Mouse (Mus musculus): ENCODE results near the gene Hexim2. TPM values are rescaled to one million over a fixed set of nuclear protein-coding genes. Genes with fewer than 3 reads are reported as not detected.

The Hexim2 gene
- 20.8 and 23.8 TPM in 2 replicates for polyA plus RNA-seq (2015; fragmentation: Nextera tagmentation; extraction: Ambion mirVana)

DNA sequence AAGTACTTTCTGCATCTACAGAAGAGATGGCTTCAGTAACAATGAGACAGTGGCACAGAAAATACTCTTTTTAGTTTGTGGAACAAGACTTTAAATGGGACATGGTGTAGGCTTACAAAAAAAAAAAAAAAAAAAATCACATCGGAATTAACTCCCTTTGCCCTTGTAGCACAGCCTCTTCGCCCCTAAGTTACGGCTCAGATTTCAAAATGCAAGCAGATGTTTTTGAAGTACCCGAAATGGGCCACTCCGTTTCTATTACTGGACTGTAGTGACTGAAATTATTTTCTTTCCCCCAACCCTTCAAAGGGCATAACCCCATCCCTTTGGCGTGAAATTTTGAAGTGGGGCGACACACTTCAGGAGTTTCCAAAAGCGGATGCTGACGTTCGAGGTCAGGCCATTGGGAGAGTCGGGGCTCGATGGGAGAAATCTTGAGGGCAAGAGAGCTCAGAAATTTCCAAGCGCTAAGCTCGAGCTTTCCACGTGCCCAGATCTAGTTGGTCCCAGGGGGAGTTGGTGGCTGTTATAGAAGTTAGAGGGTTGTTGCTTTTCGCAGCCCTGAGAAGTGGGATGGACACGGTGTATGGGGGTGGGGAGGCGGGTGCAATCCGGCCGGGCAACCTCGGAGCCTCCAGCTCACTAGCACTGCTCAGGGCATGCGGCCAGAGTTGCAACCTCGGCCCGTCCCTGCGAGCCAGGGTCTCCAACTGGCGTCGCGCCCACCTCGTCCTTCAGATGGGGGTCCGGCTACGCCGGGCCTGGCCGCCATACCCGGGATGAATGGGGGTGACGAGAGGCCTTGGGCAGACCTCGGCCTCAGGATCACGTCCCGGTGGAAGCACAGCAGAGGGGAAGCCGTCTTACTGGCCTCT lies at the start of gene Hexim2:
TSS of gene Hexim2 (plus strand) at position 729 of the 875 bp plus-strand sequence.
- Histone ChIP-seq H3K4me2 (replicated peaks) (peak within 1 kb of the TSS; percentile 89), H3K27ac (replicated peaks) (peak within 1 kb of the TSS; percentile 95), H3K36me3 (no peaks in the 10 kb centered on the region), H3K9me3 (no peaks in the 10 kb centered on the region), H3K27me3 (no peaks in the 10 kb centered on the region), H3K4me1 (peaks cover 38% of the 10 kb centered on the region), H3K4me3 (peak within 1 kb of the TSS; percentile 96), H3K9ac (replicated peaks) (peak within 1 kb of the TSS; percentile 100)
- WGBS = under 1% methylated on average over 39 of the region's 39 CpGs
- ATAC-seq (replicated peaks) = peak; percentile 49

DNA sequence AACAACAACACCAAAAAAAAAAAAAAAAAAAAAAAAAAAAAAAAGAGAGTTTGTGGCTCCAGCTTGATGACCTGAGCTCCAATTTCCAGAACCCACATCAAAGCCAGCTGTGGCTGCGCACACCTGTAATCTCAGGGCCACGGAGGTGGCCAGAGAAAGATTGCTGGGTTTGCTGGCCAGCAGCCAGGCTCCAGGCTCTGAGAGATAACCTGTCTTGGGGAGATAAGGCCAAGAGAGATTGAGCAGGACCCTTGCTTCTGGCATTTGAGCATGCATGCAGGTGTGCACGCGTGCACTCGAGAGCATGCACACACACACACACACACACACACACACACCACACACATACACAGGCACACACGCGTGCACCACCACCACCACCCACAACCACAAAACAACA lies 38.9 kb upstream of the Hexim2 start:
- no peak overlapping the region for H3K4me3 ChIP-seq
- 96% methylated on average over 7 of the region's 7 CpGs for WGBS
- no peak overlapping the region for H3K27ac ChIP-seq (replicated peaks)
- H3K9ac ChIP-seq (replicated peaks) = no peak overlapping the region
- H3K36me3 ChIP-seq = no peaks in the 10 kb centered on the region
- H3K4me2 ChIP-seq (replicated peaks) = no peak overlapping the region
- ATAC-seq (replicated peaks) = no peak
- H3K4me1 ChIP-seq = no peaks in the 10 kb centered on the region
- no peaks in the 10 kb centered on the region for H3K27me3 ChIP-seq
- no peaks in the 10 kb centered on the region for H3K9me3 ChIP-seq

DNA sequence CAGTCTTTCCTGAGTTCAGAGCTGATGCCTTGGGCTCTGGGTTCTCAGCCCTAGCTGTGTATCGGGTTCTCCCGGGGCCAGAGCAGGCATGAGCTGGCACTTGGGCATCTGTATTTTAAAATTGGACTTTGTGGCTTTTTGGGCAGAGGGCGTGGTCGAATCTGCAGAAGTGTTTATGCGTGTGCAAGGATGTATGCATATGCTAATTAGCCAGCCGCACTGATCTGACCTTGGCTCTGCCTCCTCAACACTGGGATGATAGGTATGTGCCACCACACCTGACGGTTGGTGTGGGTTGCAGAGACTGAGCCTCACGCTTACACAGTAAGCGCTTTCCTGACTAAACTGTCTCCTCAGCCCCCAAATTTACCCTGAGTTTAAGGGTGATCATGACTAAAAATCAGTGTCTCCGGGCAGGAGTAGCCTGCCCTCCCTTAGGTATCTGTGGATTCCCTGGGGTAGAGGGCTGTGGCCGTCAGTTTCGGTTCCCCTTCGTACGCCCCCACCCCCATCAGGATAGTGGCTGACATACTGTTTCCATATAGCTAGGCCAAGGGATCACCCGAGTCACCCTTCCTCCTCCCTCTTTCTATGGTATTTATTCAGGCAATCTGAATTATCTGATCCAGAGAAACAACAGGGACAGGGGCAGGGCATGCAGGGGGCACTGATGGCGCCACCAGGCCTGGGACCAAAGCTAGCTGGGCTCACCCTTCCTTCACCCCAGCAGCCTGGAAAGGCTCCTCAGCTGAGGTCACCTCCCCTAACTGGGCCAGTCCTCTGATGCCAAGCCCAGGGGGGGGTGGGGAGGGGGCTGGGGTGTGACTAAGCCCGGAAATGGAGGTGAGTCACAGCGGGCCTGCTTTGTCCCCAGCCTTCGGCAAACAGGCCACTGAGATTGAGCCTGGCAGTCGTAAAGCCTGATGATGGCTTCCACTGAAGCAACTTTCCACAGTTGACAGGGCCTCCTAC lies 38.1 kb upstream of the Hexim2 start:
- Histone ChIP-seq H3K4me1 (no peaks in the 10 kb centered on the region; the same call in 1 of the 2 replicates), H3K36me3 (no peaks in the 10 kb centered on the region), H3K27ac (replicated peaks) (no peak overlapping the region), H3K4me2 (replicated peaks) (no peak overlapping the region), H3K4me3 (no peak overlapping the region), H3K9ac (replicated peaks) (no peak overlapping the region), H3K27me3 (no peaks in the 10 kb centered on the region), H3K9me3 (no peaks in the 10 kb centered on the region)
- 78% methylated on average over 20 of the region's 20 CpGs for WGBS
- ATAC-seq (replicated peaks) = no peak

DNA sequence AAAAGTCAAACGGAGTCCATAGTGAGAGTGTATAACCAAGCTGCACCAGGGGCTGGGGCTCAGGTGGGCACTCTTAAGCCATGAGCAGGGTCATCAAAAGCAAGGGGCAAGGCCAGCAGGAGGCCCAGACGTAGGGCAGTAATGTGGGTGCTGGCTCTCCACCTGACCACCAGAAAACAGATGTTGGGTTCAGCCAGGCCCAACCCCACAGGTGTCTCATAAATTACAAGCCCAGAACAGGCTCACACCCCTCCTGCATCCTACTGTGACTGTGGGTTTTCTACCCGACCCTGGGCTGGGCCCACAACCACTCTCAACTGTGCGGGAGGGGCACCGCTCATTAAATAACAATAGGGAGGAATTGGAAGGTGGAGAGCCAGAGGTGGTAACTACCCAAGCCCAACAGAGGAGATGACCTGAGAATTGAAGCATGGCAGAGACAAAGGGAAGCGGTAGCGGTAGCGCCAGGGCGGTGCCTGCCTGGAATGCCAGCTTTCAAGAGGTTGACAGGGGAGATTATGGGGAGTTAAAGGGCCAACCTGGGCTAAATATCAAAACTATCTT lies 37.0 kb upstream of the Hexim2 start:
- Histone ChIP-seq H3K36me3 (no peaks in the 10 kb centered on the region), H3K4me3 (no peak overlapping the region), H3K27me3 (peaks cover 9% of the 10 kb centered on the region; the same call in 1 of the 2 replicates), H3K4me2 (replicated peaks) (no peak overlapping the region), H3K9me3 (no peaks in the 10 kb centered on the region), H3K9ac (replicated peaks) (no peak overlapping the region), H3K27ac (replicated peaks) (no peak overlapping the region), H3K4me1 (no peaks in the 10 kb centered on the region; the same call in 1 of the 2 replicates)
- 51% methylated on average over 9 of the region's 9 CpGs for WGBS
- no peak for ATAC-seq (replicated peaks)

- no peak for ATAC-seq (replicated peaks)
- no peaks in the 10 kb centered on the region; the same call in 1 of the 2 replicates for H3K4me1 ChIP-seq
- H3K9ac ChIP-seq (replicated peaks) = no peak overlapping the region
- H3K36me3 ChIP-seq = no peaks in the 10 kb centered on the region
- 91% methylated on average over 6 of the region's 6 CpGs for WGBS
- H3K4me2 ChIP-seq (replicated peaks) = no peak overlapping the region
- H3K27ac ChIP-seq (replicated peaks) = no peak overlapping the region
- no peak overlapping the region for H3K4me3 ChIP-seq
- H3K9me3 ChIP-seq = no peaks in the 10 kb centered on the region
- peaks cover 14% of the 10 kb centered on the region; the same call in 1 of the 2 replicates for H3K27me3 ChIP-seq
These were observed 36.4 kb upstream of the Hexim2 start for GRCm38 (mm10) chr11:103095801-103096200.

- Histone ChIP-seq H3K4me3 (no peak overlapping the region), H3K9ac (replicated peaks) (no peak overlapping the region), H3K27me3 (peaks cover 21% of the 10 kb centered on the region; the same call in 1 of the 2 replicates), H3K9me3 (no peaks in the 10 kb centered on the region), H3K4me1 (peaks cover 14% of the 10 kb centered on the region), H3K4me2 (replicated peaks) (no peak overlapping the region), H3K36me3 (no peaks in the 10 kb centered on the region), H3K27ac (replicated peaks) (no peak overlapping the region)
- no peak for ATAC-seq (replicated peaks)
- WGBS = 27% methylated on average over 22 of the region's 22 CpGs
These were observed 35.0 kb upstream of the Hexim2 start for GRCm38 (mm10) chr11:103096979-103097894.

- 63% methylated on average over 11 of the region's 11 CpGs for whole genome bisulfite sequencing
These were observed 33.6 kb upstream of the Hexim2 start for GRCm38 (mm10) chr11:103098531-103099190.

GRCm38 (mm10) chr11:103099352-103099940 lies 32.8 kb upstream of the Hexim2 start:
- H3K4me2 ChIP-seq (replicated peaks) = no peak overlapping the region
- no peaks in the 10 kb centered on the region for H3K9me3 ChIP-seq
- no peak for ATAC-seq (replicated peaks)
- no peak overlapping the region for H3K27ac ChIP-seq (replicated peaks)
- H3K9ac ChIP-seq (replicated peaks) = no peak overlapping the region
- no peaks in the 10 kb centered on the region for H3K36me3 ChIP-seq
- 61% methylated on average over 12 of the region's 12 CpGs for WGBS
- no peak overlapping the region for H3K4me3 ChIP-seq
- H3K4me1 ChIP-seq = peaks cover 22% of the 10 kb centered on the region
- peaks cover 21% of the 10 kb centered on the region; the same call in 1 of the 2 replicates for H3K27me3 ChIP-seq

More at GRCm38 (mm10) chr11:103098531-103099190, 33.6 kb upstream of the Hexim2 start:
- H3K27ac ChIP-seq (replicated peaks) = no peak overlapping the region
- peaks cover 21% of the 10 kb centered on the region; the same call in 1 of the 2 replicates for H3K27me3 ChIP-seq
- H3K4me3 ChIP-seq = no peak overlapping the region
- no peak overlapping the region for H3K4me2 ChIP-seq (replicated peaks)
- H3K9me3 ChIP-seq = no peaks in the 10 kb centered on the region
- ATAC-seq (replicated peaks) = no peak
- no peak overlapping the region for H3K9ac ChIP-seq (replicated peaks)
- H3K4me1 ChIP-seq = peaks cover 22% of the 10 kb centered on the region
- H3K36me3 ChIP-seq = no peaks in the 10 kb centered on the region

DNA sequence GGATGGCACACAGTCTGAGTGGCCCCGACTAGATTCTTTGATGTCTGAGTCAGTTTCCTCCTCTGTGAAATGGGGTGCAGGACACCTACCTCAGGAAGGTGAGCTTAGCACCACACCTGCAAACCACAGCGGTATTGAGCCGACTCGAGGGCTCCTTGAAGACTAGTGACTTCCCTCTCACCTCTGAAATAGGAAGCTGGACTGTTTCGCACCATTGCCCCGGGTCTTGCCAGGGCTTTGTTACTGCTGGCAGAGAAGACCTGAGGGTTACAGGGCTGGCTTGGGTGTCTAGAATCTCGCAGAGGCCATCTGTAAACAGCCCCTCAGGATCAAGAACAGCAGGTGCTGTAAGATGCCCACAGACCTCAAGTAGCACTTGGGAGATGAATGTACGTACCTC lies 31.9 kb upstream of the Hexim2 start:
- Histone ChIP-seq H3K9ac (replicated peaks) (no peak overlapping the region), H3K4me3 (no peak overlapping the region), H3K27ac (replicated peaks) (no peak overlapping the region), H3K4me2 (replicated peaks) (no peak overlapping the region), H3K4me1 (peaks cover 22% of the 10 kb centered on the region), H3K36me3 (no peaks in the 10 kb centered on the region), H3K27me3 (peaks cover 21% of the 10 kb centered on the region; the same call in 1 of the 2 replicates), H3K9me3 (no peaks in the 10 kb centered on the region)
- WGBS = 83% methylated on average over 8 of the region's 8 CpGs
- no peak for ATAC-seq (replicated peaks)

DNA sequence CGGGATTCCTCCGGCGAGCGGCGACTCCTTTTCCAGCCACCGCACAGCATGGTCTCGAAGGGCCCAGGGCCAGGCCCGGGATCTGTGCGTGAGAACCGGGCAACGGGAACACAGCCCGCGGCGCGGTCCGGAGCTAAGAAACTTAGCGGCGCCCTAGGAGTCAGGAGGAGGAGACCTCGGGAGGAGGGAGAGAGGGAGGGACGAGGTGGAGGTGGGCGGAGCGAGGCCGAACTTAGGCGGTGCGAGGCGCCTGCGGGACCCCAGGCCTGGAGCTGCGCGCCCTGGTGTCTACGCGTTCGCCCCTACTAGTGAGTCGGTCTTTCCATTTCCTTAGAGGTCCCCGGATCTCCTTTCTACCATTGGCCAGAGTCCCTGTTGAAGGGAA lies 30.8 kb upstream of the Hexim2 start, which contains the start of the genes Plcd3 and Acbd4:
TSS of gene Plcd3 (minus strand) at position 178 of the 385 bp plus-strand sequence.
TSS of gene Acbd4 (plus strand) at position 202 of the 385 bp plus-strand sequence.
- no peak within 1 kb of the TSS for H3K27ac ChIP-seq (replicated peaks)
- H3K9me3 ChIP-seq = no peaks in the 10 kb centered on the region
- H3K9ac ChIP-seq (replicated peaks) = peak within 1 kb of the TSS; percentile 44
- ATAC-seq (replicated peaks) = peak; percentile 10; the same call in 1 of the 2 replicates
- peaks cover 21% of the 10 kb centered on the region; the same call in 1 of the 2 replicates for H3K27me3 ChIP-seq
- H3K4me2 ChIP-seq (replicated peaks) = peak within 1 kb of the TSS; percentile 83
- no peaks in the 10 kb centered on the region for H3K36me3 ChIP-seq
- peak within 1 kb of the TSS; percentile 48 for H3K4me3 ChIP-seq
- under 1% methylated on average over 34 of the region's 34 CpGs for WGBS
- H3K4me1 ChIP-seq = peaks cover 22% of the 10 kb centered on the region
